Mouse (Mus musculus) heart, postnatal 0 days (tissue): ENCODE measurements around the gene BC005624. TPM values are rescaled to one million over a fixed set of nuclear protein-coding genes. Genes with fewer than 3 reads are reported as not detected.

Experiments
- ATAC-seq: fragments of 200-750 bp; cut with Nextera tagmentation; 2 replicates; pipeline ENCODE4 v1.8.0; 2017; ENCODE audit warnings: low read depth, moderate number of reproducible peaks, moderate library complexity; ENCODE audit not compliant: insufficient read depth
- DNase-seq: peaks from one replicate; pipeline ENCODE4 v3.0.0-alpha.2; 2016; ENCODE audit warnings: low spot score
- H3K27ac ChIP-seq: fragments of 300-500 bp; sonication (generic); 2 replicates; pipeline ENCODE4 v1.5.1; 2014; ENCODE audit warnings: low read depth, mild to moderate bottlenecking
- H3K27me3 ChIP-seq: fragments of 300-500 bp; sonication (generic); 2 replicates; pipeline ENCODE4 v1.6.1; 2014; ENCODE audit warnings: low read length, mixed read lengths; ENCODE audit not compliant: control insufficient read depth, insufficient read depth
- H3K36me3 ChIP-seq: fragments of 300-500 bp; sonication (generic); replicated peaks from 2 replicates; pipeline ENCODE4 v1.6.1; 2014; ENCODE audit warnings: low read length, mixed read lengths; ENCODE audit not compliant: control insufficient read depth, insufficient read depth
- H3K4me1 ChIP-seq: fragments of 300-500 bp; sonication (generic); 2 replicates; pipeline ENCODE4 v1.6.1; 2014; ENCODE audit warnings: antibody characterized with exemption; ENCODE audit not compliant: control insufficient read depth, insufficient read depth
- H3K4me2 ChIP-seq: fragments of 300-500 bp; sonication (generic); 2 replicates; pipeline ENCODE4 v1.6.1; 2014; ENCODE audit warnings: low read depth, mild to moderate bottlenecking, low read length, moderate library complexity
- H3K4me3 ChIP-seq: fragments of 300-500 bp; sonication (generic); 2 replicates; pipeline ENCODE4 v1.5.1; 2014; ENCODE audit warnings: low read depth, low read length
- H3K9ac ChIP-seq: fragments of 300-500 bp; sonication (generic); replicated peaks from 2 replicates; pipeline ENCODE4 v1.6.1; 2014; ENCODE audit warnings: low read depth, low read length, mixed read lengths
- H3K9me3 ChIP-seq: fragments of 300-500 bp; sonication (generic); replicated peaks from 2 replicates; pipeline ENCODE4 v1.6.1; 2016; ENCODE audit warnings: low read length; ENCODE audit not compliant: control insufficient read depth
- CTCF ChIP-seq: IDR thresholded peaks from 2 replicates; pipeline ENCODE4 v1.5.1; 2016; ENCODE audit warnings: antibody characterized with exemption, control low read depth, low read depth
- EP300 ChIP-seq: IDR thresholded peaks from 2 replicates; pipeline ENCODE4 v1.6.1; 2016; ENCODE audit warnings: antibody characterized with exemption, low read depth
- WGBS: fragments of 180-500 bp; shearing (Covaris S2); extraction: QIAGEN DNeasy Blood & Tissue Kit; methylation state at CpG from one replicate; pipeline ENCODE4 v1.1.7; 2014; 5-methylcytosine and 5-hydroxymethylcytosine counted together
- polyA plus RNA-seq: library from polyadenylated mRNA; unstranded; fragments of >200 nt; fragmentation: Nextera tagmentation; extraction: Ambion mirVana; gene quantifications from 2 replicates; pipeline ENCODE4 v1.2.1, GENCODE M21; 2015
- total RNA-seq: library from RNA; depleted of rRNA; stranded (reverse); fragments of >200 nt; gene quantifications from 2 replicates; pipeline ENCODE4 v1.2.3, GENCODE M21; 2014; ENCODE audit warnings: low replicate concordance

BC005624 gene
- total and polyA plus RNA-seq, 2 experiments from 2014 or later: 7.6 to 21.1 TPM

GRCm38 (mm10) chr2:31020202-31020601, 38.2 kb upstream of the BC005624 start:
- peaks cover 69% of the 10 kb centered on the region for H3K36me3 ChIP-seq
- no peak overlapping the region for H3K4me2 ChIP-seq
- no peak overlapping the region for H3K9ac ChIP-seq
- no peaks in the 10 kb centered on the region for H3K4me1 ChIP-seq
- DNase-seq (no peak), ATAC-seq (no peak)
- no peak overlapping the region for H3K27ac ChIP-seq
- H3K9me3 ChIP-seq: no peaks in the 10 kb centered on the region
- 83% methylated on average over 2 of the region's 2 CpGs for WGBS
- H3K27me3 ChIP-seq: no peaks in the 10 kb centered on the region
- TF ChIP-seq EP300 (no peak), CTCF (no peak)
- H3K4me3 ChIP-seq: no peak overlapping the region

- WGBS: 76% methylated on average over 8 of the region's 8 CpGs
These were observed 37.0 kb upstream of the BC005624 start for GRCm38 (mm10) chr2:31019011-31019410.

GRCm38 (mm10) chr2:31018519-31018918, 36.5 kb upstream of the BC005624 start:
- no peak for DNase-seq
- no peaks in the 10 kb centered on the region for H3K9me3 ChIP-seq
- TF ChIP-seq CTCF (no peak), EP300 (no peak)
- H3K4me1 ChIP-seq: no peaks in the 10 kb centered on the region
- H3K36me3 ChIP-seq: peaks cover 77% of the 10 kb centered on the region
- no peak for ATAC-seq
- no peak overlapping the region for H3K4me3 ChIP-seq
- no peak overlapping the region for H3K27ac ChIP-seq
- WGBS: 82% methylated on average over 8 of the region's 8 CpGs
- H3K9ac ChIP-seq: no peak overlapping the region
- H3K27me3 ChIP-seq: no peaks in the 10 kb centered on the region
- H3K4me2 ChIP-seq: no peak overlapping the region

More at GRCm38 (mm10) chr2:31019011-31019410, 37.0 kb upstream of the BC005624 start:
- H3K27ac ChIP-seq: no peak overlapping the region
- peaks cover 76% of the 10 kb centered on the region for H3K36me3 ChIP-seq
- H3K9me3 ChIP-seq: no peaks in the 10 kb centered on the region
- no peaks in the 10 kb centered on the region for H3K4me1 ChIP-seq
- TF ChIP-seq EP300: no peak
- no peak for TF ChIP-seq CTCF
- H3K9ac ChIP-seq: no peak overlapping the region
- H3K4me2 ChIP-seq: no peak overlapping the region
- DNase-seq: no peak
- no peaks in the 10 kb centered on the region for H3K27me3 ChIP-seq
- H3K4me3 ChIP-seq: no peak overlapping the region
- no peak for ATAC-seq

GRCm38 (mm10) chr2:31017625-31018317, 35.8 kb upstream of the BC005624 start:
- no peak for TF ChIP-seq CTCF
- TF ChIP-seq EP300: no peak
- Histone ChIP-seq H3K4me1 (no peaks in the 10 kb centered on the region), H3K4me2 (no peak overlapping the region), H3K27me3 (no peaks in the 10 kb centered on the region), H3K27ac (no peak overlapping the region), H3K9ac (no peak overlapping the region), H3K9me3 (no peaks in the 10 kb centered on the region), H3K4me3 (no peak overlapping the region), H3K36me3 (peaks cover 79% of the 10 kb centered on the region)
- DNase-seq (no peak), ATAC-seq (no peak)
- WGBS: 90% methylated on average over 18 of the region's 18 CpGs

- H3K36me3 ChIP-seq: peaks cover 78% of the 10 kb centered on the region
- TF ChIP-seq CTCF: no peak
- no peak for TF ChIP-seq EP300
- DNase-seq: no peak
- no peaks in the 10 kb centered on the region for H3K4me1 ChIP-seq
- no peak overlapping the region for H3K4me2 ChIP-seq
- no peak overlapping the region for H3K9ac ChIP-seq
- H3K27ac ChIP-seq: no peak overlapping the region
- no peaks in the 10 kb centered on the region for H3K9me3 ChIP-seq
- no peak for ATAC-seq
- H3K27me3 ChIP-seq: no peaks in the 10 kb centered on the region
- no peak overlapping the region for H3K4me3 ChIP-seq
- 73% methylated on average over 14 of the region's 14 CpGs for WGBS
These were observed 31.5 kb upstream of the BC005624 start for GRCm38 (mm10) chr2:31013371-31014120.
